Mouse (Mus musculus) kidney, embryonic 16.5 days (tissue): Measurements from ENCODE around the gene Maff. TPM values are rescaled to one million over a fixed set of nuclear protein-coding genes. Genes with fewer than 3 reads are reported as not detected.

ENCODE experiments used
- ATAC-seq: fragments of 200-750 bp; cut with Nextera tagmentation; 2 replicates; pipeline ENCODE4 v1.8.0; 2017; ENCODE audit warnings: moderate TSS enrichment; ENCODE audit not compliant: low FRiP score, low TSS enrichment
- H3K27ac ChIP-seq: fragments of 300-500 bp; sonication (generic); 2 replicates; pipeline ENCODE4 v1.5.1; 2014; ENCODE audit warnings: low read length
- H3K27me3 ChIP-seq: fragments of 300-500 bp; sonication (generic); 2 replicates; pipeline ENCODE4 v1.6.1; 2014; ENCODE audit warnings: low read length, control low read depth, mixed read lengths; ENCODE audit not compliant: insufficient read depth
- H3K36me3 ChIP-seq: fragments of 300-500 bp; sonication (generic); 2 replicates; pipeline ENCODE4 v1.6.1; 2014; ENCODE audit warnings: low read length, control low read depth, mixed read lengths; ENCODE audit not compliant: insufficient read depth
- H3K4me1 ChIP-seq: fragments of 300-500 bp; sonication (generic); 2 replicates; pipeline ENCODE4 v1.6.1; 2014; ENCODE audit warnings: low read length, control low read depth, mixed read lengths; ENCODE audit not compliant: insufficient read depth
- H3K4me2 ChIP-seq: fragments of 300-500 bp; sonication (generic); replicated peaks from 2 replicates; pipeline ENCODE4 v1.6.1; 2014; ENCODE audit warnings: low read depth, low read length
- H3K4me3 ChIP-seq: fragments of 300-500 bp; sonication (generic); 2 replicates; pipeline ENCODE4 v1.5.1; 2014; ENCODE audit warnings: mild to moderate bottlenecking, low read length
- H3K9ac ChIP-seq: fragments of 300-500 bp; sonication (generic); replicated peaks from 2 replicates; pipeline ENCODE4 v1.6.1; 2014; ENCODE audit warnings: low read length
- H3K9me3 ChIP-seq: fragments of 300-500 bp; sonication (generic); 2 replicates; pipeline ENCODE4 v1.6.1; 2016; ENCODE audit warnings: low read length, control low read depth
- WGBS: fragments of 180-500 bp; shearing (Covaris S2); extraction: QIAGEN DNeasy Blood & Tissue Kit; methylation state at CpG from one replicate; pipeline ENCODE4 v1.1.7; 2014; 5-methylcytosine and 5-hydroxymethylcytosine counted together
- polyA plus RNA-seq: library from polyadenylated mRNA; unstranded; fragments of >200 nt; fragmentation: Nextera tagmentation; extraction: Ambion mirVana; gene quantifications from 2 replicates; pipeline ENCODE4 v1.2.1, GENCODE M21; 2015

Gene Maff
- polyA plus RNA-seq, 1 experiment from 2014 or later = 3.7 TPM

- peak overlapping the region; percentile 72 for H3K27ac ChIP-seq
- H3K9ac ChIP-seq = peak overlapping the region; percentile 53; the same call in 1 of the 2 replicates
- H3K4me3 ChIP-seq = no peak overlapping the region
- no peak overlapping the region for H3K4me2 ChIP-seq
- peaks cover 31% of the 10 kb centered on the region for H3K4me1 ChIP-seq
- peak; percentile 10; the same call in 1 of the 2 replicates for ATAC-seq
- 60% methylated on average over 8 of the region's 8 CpGs for WGBS
- peaks cover 29% of the 10 kb centered on the region for H3K36me3 ChIP-seq
- no peaks in the 10 kb centered on the region for H3K27me3 ChIP-seq
- H3K9me3 ChIP-seq = no peaks in the 10 kb centered on the region
These were observed 22.5 kb downstream of the Maff start for GRCm38 (mm10) chr15:79368861-79369440.

- Histone ChIP-seq H3K4me2 (no peak overlapping the region), H3K4me1 (peaks cover 31% of the 10 kb centered on the region), H3K36me3 (peaks cover 24% of the 10 kb centered on the region), H3K27me3 (no peaks in the 10 kb centered on the region), H3K27ac (peak overlapping the region; percentile 72), H3K9ac (0 out of 2 replicates have a peak overlapping the region, but pooled peaks have one; percentile 11), H3K9me3 (no peaks in the 10 kb centered on the region), H3K4me3 (no peak overlapping the region)
- ATAC-seq = peak; percentile 18
- WGBS = 53% methylated on average over 15 of the region's 15 CpGs
These were observed 23.2 kb downstream of the Maff start for GRCm38 (mm10) chr15:79369452-79370280.

GRCm38 (mm10) chr15:79370281-79370843 is 23.9 kb downstream of the Maff start:
- Histone ChIP-seq H3K27ac (peak overlapping the region; percentile 66), H3K4me3 (no peak overlapping the region), H3K36me3 (peaks cover 18% of the 10 kb centered on the region; the same call in 1 of the 2 replicates), H3K27me3 (no peaks in the 10 kb centered on the region), H3K9ac (0 out of 2 replicates have a peak overlapping the region, but pooled peaks have one; percentile 11), H3K4me1 (peaks cover 31% of the 10 kb centered on the region), H3K9me3 (no peaks in the 10 kb centered on the region), H3K4me2 (no peak overlapping the region)
- ATAC-seq = peak; percentile 16
- WGBS = 79% methylated on average over 7 of the region's 7 CpGs

GRCm38 (mm10) chr15:79374760-79375159 is 28.3 kb downstream of the Maff start:
- H3K9ac ChIP-seq = no peak overlapping the region
- peaks cover 10% of the 10 kb centered on the region for H3K4me1 ChIP-seq
- H3K9me3 ChIP-seq = no peaks in the 10 kb centered on the region
- H3K36me3 ChIP-seq = peaks cover 31% of the 10 kb centered on the region
- WGBS = 43% methylated on average over 3 of the region's 3 CpGs
- H3K27ac ChIP-seq = no peak overlapping the region
- H3K4me2 ChIP-seq = no peak overlapping the region
- no peak overlapping the region for H3K4me3 ChIP-seq
- ATAC-seq = no peak
- H3K27me3 ChIP-seq = no peaks in the 10 kb centered on the region

- Histone ChIP-seq H3K9ac (no peak overlapping the region), H3K4me2 (no peak overlapping the region), H3K4me1 (peaks cover 12% of the 10 kb centered on the region; the same call in 1 of the 2 replicates), H3K36me3 (peaks cover 31% of the 10 kb centered on the region), H3K27me3 (no peaks in the 10 kb centered on the region), H3K4me3 (no peak overlapping the region), H3K9me3 (no peaks in the 10 kb centered on the region), H3K27ac (no peak overlapping the region)
- WGBS = 73% methylated on average over 6 of the region's 6 CpGs
- no peak for ATAC-seq
These were observed 31.3 kb downstream of the Maff start for GRCm38 (mm10) chr15:79377681-79378080.

- no peak for ATAC-seq
- H3K9me3 ChIP-seq = no peaks in the 10 kb centered on the region
- H3K4me3 ChIP-seq = no peak overlapping the region
- no peaks in the 10 kb centered on the region for H3K27me3 ChIP-seq
- WGBS = 93% methylated on average over 10 of the region's 10 CpGs
- H3K36me3 ChIP-seq = peaks cover 28% of the 10 kb centered on the region
- no peak overlapping the region for H3K27ac ChIP-seq
- no peak overlapping the region for H3K4me2 ChIP-seq
- H3K9ac ChIP-seq = no peak overlapping the region
- peaks cover 12% of the 10 kb centered on the region; the same call in 1 of the 2 replicates for H3K4me1 ChIP-seq
These were observed 32.2 kb downstream of the Maff start for GRCm38 (mm10) chr15:79378608-79379007.

GRCm38 (mm10) chr15:79379658-79380057 is 33.2 kb downstream of the Maff start:
- Histone ChIP-seq H3K4me1 (peaks cover 12% of the 10 kb centered on the region; the same call in 1 of the 2 replicates), H3K9me3 (no peaks in the 10 kb centered on the region), H3K27me3 (no peaks in the 10 kb centered on the region), H3K27ac (no peak overlapping the region), H3K9ac (no peak overlapping the region), H3K4me2 (no peak overlapping the region), H3K36me3 (peaks cover 26% of the 10 kb centered on the region), H3K4me3 (no peak overlapping the region)
- 83% methylated on average over 7 of the region's 7 CpGs for WGBS
- ATAC-seq = no peak

- Histone ChIP-seq H3K9me3 (no peaks in the 10 kb centered on the region), H3K4me3 (no peak overlapping the region), H3K9ac (no peak overlapping the region), H3K27ac (no peak overlapping the region), H3K36me3 (peaks cover 22% of the 10 kb centered on the region), H3K27me3 (no peaks in the 10 kb centered on the region), H3K4me2 (no peak overlapping the region), H3K4me1 (peaks cover 12% of the 10 kb centered on the region; the same call in 1 of the 2 replicates)
- WGBS = 52% methylated on average over 22 of the region's 23 CpGs
- ATAC-seq = peak; percentile 65
These were observed 34.3 kb downstream of the Maff start for GRCm38 (mm10) chr15:79380468-79381444.

GRCm38 (mm10) chr15:79381644-79382043 is 35.2 kb downstream of the Maff start:
- ATAC-seq = no peak
- peaks cover 15% of the 10 kb centered on the region for H3K36me3 ChIP-seq
- 84% methylated on average over 9 of the region's 9 CpGs for WGBS
- peaks cover 12% of the 10 kb centered on the region; the same call in 1 of the 2 replicates for H3K4me1 ChIP-seq
- no peak overlapping the region for H3K4me3 ChIP-seq
- no peak overlapping the region for H3K9ac ChIP-seq
- H3K27me3 ChIP-seq = no peaks in the 10 kb centered on the region
- no peak overlapping the region for H3K27ac ChIP-seq
- no peaks in the 10 kb centered on the region for H3K9me3 ChIP-seq
- no peak overlapping the region for H3K4me2 ChIP-seq
